8 mouse cellular contexts compared by ENCODE assay signal in the genomic region with DNA sequence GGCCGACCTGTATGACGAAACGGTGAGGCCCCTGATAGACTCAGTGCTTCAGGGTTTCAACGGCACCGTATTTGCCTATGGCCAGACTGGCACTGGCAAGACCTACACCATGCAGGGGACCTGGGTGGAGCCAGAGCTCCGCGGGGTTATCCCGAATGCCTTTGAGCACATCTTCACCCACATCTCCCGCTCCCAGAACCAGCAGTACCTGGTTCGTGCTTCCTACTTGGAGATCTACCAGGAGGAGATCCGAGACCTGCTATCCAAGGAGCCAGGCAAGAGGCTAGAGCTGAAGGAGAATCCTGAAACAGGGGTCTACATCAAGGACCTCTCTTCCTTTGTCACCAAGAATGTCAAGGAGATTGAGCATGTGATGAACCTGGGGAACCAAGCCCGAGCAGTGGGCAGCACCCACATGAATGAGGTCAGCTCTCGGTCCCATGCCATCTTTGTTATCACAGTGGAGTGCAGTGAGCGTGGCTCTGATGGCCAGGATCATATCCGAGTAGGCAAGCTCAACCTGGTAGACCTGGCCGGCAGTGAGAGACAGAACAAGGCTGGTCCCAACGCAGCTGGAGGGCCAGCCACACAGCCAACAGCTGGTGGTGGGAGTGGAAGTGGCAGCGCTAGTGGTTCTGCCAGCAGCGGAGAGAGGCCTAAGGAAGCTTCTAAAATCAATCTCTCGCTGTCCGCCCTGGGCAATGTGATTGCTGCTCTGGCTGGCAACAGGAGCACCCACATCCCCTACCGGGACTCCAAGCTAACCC. TPM values are rescaled to one million over a fixed set of nuclear protein-coding genes. Genes with fewer than 3 reads are reported as not detected.
DNase-seq lines count a peak whose midpoint lies in the region; ATAC-seq and TF ChIP-seq lines count a peak whose summit lies in the region.

No protein-coding gene starts in this region.

- peak overlapping the region; percentile 87 for H3K9ac ChIP-seq in forebrain, embryonic 11.5 days (ENCODE audit: low read length)
- peak overlapping the region; percentile 57; the same call in 1 of the 2 replicates for H3K9ac ChIP-seq in intestine, postnatal 0 days (ENCODE audit: low read depth, low read length)
- peak overlapping the region; percentile 93 for H3K9ac ChIP-seq in neural tube, embryonic 14.5 days (replicated peaks; ENCODE audit: low read depth, low read length)

- no peak for DNase-seq in left cerebral cortex, adult 2 months (ENCODE audit: extremely low spot score in 1 of 2, low spot score in 2 of 2)
- DNase-seq in left cerebral cortex, adult 8-10 months (ENCODE audit: low spot score in 2 of 2): no peak
- no peak for DNase-seq in forebrain, embryonic 11.5 days (ENCODE audit: low spot score)
- no peak for DNase-seq in gastrocnemius, postnatal 4 days (ENCODE audit: low spot score in 2 of 2)
- DNase-seq in testis, postnatal 14 days (ENCODE audit: low spot score): no peak
- DNase-seq in lung, adult 2 months: no peak

- TF ChIP-seq POLR2A in lung, adult 2 months (IDR thresholded peaks at IDR 0.05; ENCODE audit: borderline replicate concordance, extremely low read depth, low read depth, low read length): no peak

- intact Hi-C loops in left cerebral cortex, adult 2 months (cut with DNase I): loop anchor here (2.0 kb wide), 1 partner anchor 24 kb away; no protein-coding TSS in a partner anchor

- H3K4me2 ChIP-seq in forebrain, embryonic 11.5 days (ENCODE audit: low read depth, low read length, severe bottlenecking): peak overlapping the region; percentile 96
- H3K4me2 ChIP-seq in intestine, postnatal 0 days (replicated peaks; ENCODE audit: low read depth): peak overlapping the region; percentile 89
- H3K4me2 ChIP-seq in neural tube, embryonic 14.5 days (ENCODE audit: low read depth, low read length): peak overlapping the region; percentile 86

- peak overlapping the region; percentile 97 for H3K27ac ChIP-seq in left cerebral cortex, adult 2 months
- no peak overlapping the region for H3K27ac ChIP-seq in forebrain, embryonic 11.5 days (ENCODE audit: low read depth, low read length)
- no peak overlapping the region for H3K27ac ChIP-seq in intestine, postnatal 0 days (ENCODE audit: low read depth, low read length)
- H3K27ac ChIP-seq in neural tube, embryonic 14.5 days (ENCODE audit: low read depth, low read length): peak overlapping the region; percentile 94

- peak overlapping the region; percentile 94 for H3K4me3 ChIP-seq in left cerebral cortex, adult 2 months
- peak overlapping the region; percentile 74 for H3K4me3 ChIP-seq in forebrain, embryonic 11.5 days (ENCODE audit: low read depth, low read length)
- H3K4me3 ChIP-seq in intestine, postnatal 0 days (ENCODE audit: low read depth, low read length): peak overlapping the region; percentile 79; the same call in 1 of the 2 replicates
- H3K4me3 ChIP-seq in neural tube, embryonic 14.5 days (ENCODE audit: low read depth, low read length): peak overlapping the region; percentile 83
- no peak overlapping the region for H3K4me3 ChIP-seq in lung, adult 2 months (replicated peaks; ENCODE audit: extremely low read depth, low read depth, low read length)

- TF ChIP-seq CTCF in left cerebral cortex, adult 2 months (IDR thresholded peaks at IDR 0.05): no peak
- no peak for TF ChIP-seq CTCF in intestine, postnatal 0 days (IDR thresholded peaks at IDR 0.05; ENCODE audit: low read depth)
- TF ChIP-seq CTCF in lung, adult 2 months (IDR thresholded peaks at IDR 0.05; ENCODE audit: insufficient read depth, low read length): no peak

- H3K9me3 ChIP-seq in forebrain, embryonic 11.5 days (ENCODE audit: control insufficient read depth, low read length): no peaks in the 10 kb centered on the region
- H3K9me3 ChIP-seq in intestine, postnatal 0 days (ENCODE audit: control insufficient read depth): no peaks in the 10 kb centered on the region
- H3K9me3 ChIP-seq in neural tube, embryonic 14.5 days (ENCODE audit: control insufficient read depth, low read length): no peaks in the 10 kb centered on the region

- ATAC-seq in forebrain, embryonic 11.5 days (replicated peaks; ENCODE audit: low FRiP score): no peak
- ATAC-seq in intestine, postnatal 0 days: no peak
- ATAC-seq in neural tube, embryonic 14.5 days (ENCODE audit: low read depth): peak; percentile 15

- H3K4me1 ChIP-seq in forebrain, embryonic 11.5 days (replicated peaks; ENCODE audit: control insufficient read depth, insufficient read depth, low read length): peaks cover 14% of the 10 kb centered on the region; the same call in 1 of the 2 replicates
- no peaks in the 10 kb centered on the region; the same call in 1 of the 2 replicates for H3K4me1 ChIP-seq in intestine, postnatal 0 days (replicated peaks; ENCODE audit: control insufficient read depth, insufficient read depth, low read length)
- peaks cover 51% of the 10 kb centered on the region for H3K4me1 ChIP-seq in neural tube, embryonic 14.5 days (ENCODE audit: control insufficient read depth, insufficient read depth, low read length)
- peaks cover 2% of the 10 kb centered on the region; the same call in 1 of the 2 replicates for H3K4me1 ChIP-seq in lung, adult 2 months (ENCODE audit: control insufficient read depth, insufficient read depth, low read length)

- no peaks in the 10 kb centered on the region; the same call in 1 of the 2 replicates for H3K36me3 ChIP-seq in forebrain, embryonic 11.5 days (ENCODE audit: control insufficient read depth, insufficient read depth, low read length)
- no peaks in the 10 kb centered on the region for H3K36me3 ChIP-seq in intestine, postnatal 0 days (ENCODE audit: control insufficient read depth, insufficient read depth)
- H3K36me3 ChIP-seq in neural tube, embryonic 14.5 days (ENCODE audit: control insufficient read depth, insufficient read depth, low read length): peaks cover 14% of the 10 kb centered on the region; the same call in 1 of the 2 replicates

- 65% methylated on average over 22 of the region's 22 CpGs for WGBS in forebrain, embryonic 11.5 days
- WGBS in intestine, postnatal 0 days: 66% methylated on average over 22 of the region's 22 CpGs
- 63% methylated on average over 22 of the region's 22 CpGs for WGBS in neural tube, embryonic 14.5 days
- WGBS in lung, adult 2 months: 71% methylated on average over 22 of the region's 22 CpGs

- H3K27me3 ChIP-seq in forebrain, embryonic 11.5 days (ENCODE audit: control insufficient read depth, insufficient read depth, low read length): no peaks in the 10 kb centered on the region
- H3K27me3 ChIP-seq in intestine, postnatal 0 days (replicated peaks; ENCODE audit: control insufficient read depth, insufficient read depth, low read length): no peaks in the 10 kb centered on the region
- no peaks in the 10 kb centered on the region for H3K27me3 ChIP-seq in neural tube, embryonic 14.5 days (ENCODE audit: control insufficient read depth, insufficient read depth, low read length)

RNA-seq across cellular contexts. Expression of a gene that starts 1.4 kb away (rescaled TPM):
- total RNA-seq in left cerebral cortex, adult 2 months (2021): 100 to 1,000 TPM; 188 TPM
- total RNA-seq in left cerebral cortex, adult 8-10 months (2022): 100 to 1,000 TPM; 164 to 176 (median 165) TPM
- 31.2 and 32.3 TPM in 2 replicates for polyA plus RNA-seq in forebrain, embryonic 11.5 days (2014; fragmentation: Nextera tagmentation; extraction: Ambion mirVana)
- polyA plus RNA-seq in intestine, postnatal 0 days (2015; fragmentation: Nextera tagmentation; extraction: Ambion mirVana): 2.3 and 2.4 TPM in 2 replicates
- polyA plus RNA-seq in neural tube, embryonic 14.5 days (2014; fragmentation: Nextera tagmentation; extraction: Ambion mirVana): 66.9 and 84.4 TPM in 2 replicates
- total RNA-seq in gastrocnemius, postnatal 4 days (2021): 10 to 100 TPM; 12.7 to 12.8 TPM
- polyA plus RNA-seq in lung, adult 2 months (2012; rRNA removed): 6.6 and 12.2 TPM in 2 replicates

RNA-seq across cellular contexts. Expression of a gene that starts 56.6 kb away (rescaled TPM):
- total RNA-seq in left cerebral cortex, adult 2 months (2021): 100 to 1,000 TPM; 132 to 134 TPM
- 100 to 1,000 TPM; 125 to 138 (median 131) TPM for total RNA-seq in left cerebral cortex, adult 8-10 months (2022)
- polyA plus RNA-seq in forebrain, embryonic 11.5 days (2014; fragmentation: Nextera tagmentation; extraction: Ambion mirVana): 111 and 118 TPM in 2 replicates
- 47.0 and 50.1 TPM in 2 replicates for polyA plus RNA-seq in intestine, postnatal 0 days (2015; fragmentation: Nextera tagmentation; extraction: Ambion mirVana)
- polyA plus RNA-seq in neural tube, embryonic 14.5 days (2014; fragmentation: Nextera tagmentation; extraction: Ambion mirVana): 157 and 179 TPM in 2 replicates
- 100 to 1,000 TPM; 196 to 210 TPM for total RNA-seq in gastrocnemius, postnatal 4 days (2021)
- polyA plus RNA-seq in lung, adult 2 months (2012; rRNA removed): 33.1 and 40.7 TPM in 2 replicates

Comparison
In these comparisons a context has a peak if more than half of its experiments do, and no peak if none do; other contexts are left out.
1. H3K27ac ChIP-seq: peak in left cerebral cortex, adult 2 months (single experiment) and neural tube, embryonic 14.5 days (single experiment); none in forebrain, embryonic 11.5 days (single experiment) and intestine, postnatal 0 days (single experiment).
2. Peak in every context shown above with its lines, with median percentiles within 50 percentile points of each other: H3K4me2 ChIP-seq and H3K9ac ChIP-seq.